Mouse (Mus musculus) left cerebral cortex, adult 11 months (tissue): ENCODE measurements around the gene Efs.
"Not testable (repeated sequence)": the region's sequence is repeated elsewhere in the genome, so short reads cannot be mapped to it uniquely, and the experiment has no call there.

Experiments
- DNase-seq: peaks from one replicate; pipeline ENCODE4 v3.0.0; 2022; ENCODE audit warnings: low spot score

Efs gene

GRCm38 (mm10) chr14:54925349-54926342, at the start of gene Efs:
Efs (minus strand) TSS chr14:54926126.
- no peak for DNase-seq

GRCm38 (mm10) chr14:54974068-54974791, 48.3 kb upstream of the Efs start:
- DNase-seq, result no peak

GRCm38 (mm10) chr14:54972786-54973185, 46.9 kb upstream of the Efs start:
- not testable (repeated sequence) for DNase-seq

GRCm38 (mm10) chr14:54968344-54968743, 42.4 kb upstream of the Efs start:
- DNase-seq, result no peak

GRCm38 (mm10) chr14:54967874-54968273, 41.9 kb upstream of the Efs start:
- no peak for DNase-seq

- no peak for DNase-seq
These were observed 40.5 kb upstream of the Efs start, which contains the start of gene Myh6 for GRCm38 (mm10) chr14:54966320-54966977. Myh6 (minus strand) TSS chr14:54966927.

GRCm38 (mm10) chr14:54965631-54966030, 39.7 kb upstream of the Efs start:
- DNase-seq, result no peak

GRCm38 (mm10) chr14:54965044-54965443, 39.1 kb upstream of the Efs start:
- DNase-seq, result no peak

GRCm38 (mm10) chr14:54963727-54964126, 37.8 kb upstream of the Efs start:
- DNase-seq, result no peak

- no peak for DNase-seq
These were observed 36.8 kb upstream of the Efs start for GRCm38 (mm10) chr14:54962714-54963113.

GRCm38 (mm10) chr14:54961487-54961886, 35.6 kb upstream of the Efs start:
- DNase-seq, result no peak

GRCm38 (mm10) chr14:54960769-54961168, 34.8 kb upstream of the Efs start:
- DNase-seq, result no peak

GRCm38 (mm10) chr14:54959853-54960613, 34.1 kb upstream of the Efs start:
- DNase-seq, result not testable (repeated sequence)

GRCm38 (mm10) chr14:54959197-54959596, 33.3 kb upstream of the Efs start:
- no peak for DNase-seq

- no peak for DNase-seq
These were observed 32.6 kb upstream of the Efs start for GRCm38 (mm10) chr14:54958503-54958902.

- DNase-seq, result no peak
These were observed 30.6 kb upstream of the Efs start for GRCm38 (mm10) chr14:54956533-54956932.

GRCm38 (mm10) chr14:54955481-54955880, 29.6 kb upstream of the Efs start:
- no peak for DNase-seq

- no peak for DNase-seq
These were observed 28.5 kb upstream of the Efs start for GRCm38 (mm10) chr14:54954474-54954873.

GRCm38 (mm10) chr14:54953664-54954206, 27.8 kb upstream of the Efs start:
- no peak for DNase-seq

- no peak for DNase-seq
These were observed 25.7 kb upstream of the Efs start for GRCm38 (mm10) chr14:54951587-54951986.

- DNase-seq, result no peak
These were observed 24.6 kb upstream of the Efs start for GRCm38 (mm10) chr14:54950493-54950892.
